Mouse (Mus musculus): ENCODE results near the gene Ppm1l.

Gene Ppm1l

DNA sequence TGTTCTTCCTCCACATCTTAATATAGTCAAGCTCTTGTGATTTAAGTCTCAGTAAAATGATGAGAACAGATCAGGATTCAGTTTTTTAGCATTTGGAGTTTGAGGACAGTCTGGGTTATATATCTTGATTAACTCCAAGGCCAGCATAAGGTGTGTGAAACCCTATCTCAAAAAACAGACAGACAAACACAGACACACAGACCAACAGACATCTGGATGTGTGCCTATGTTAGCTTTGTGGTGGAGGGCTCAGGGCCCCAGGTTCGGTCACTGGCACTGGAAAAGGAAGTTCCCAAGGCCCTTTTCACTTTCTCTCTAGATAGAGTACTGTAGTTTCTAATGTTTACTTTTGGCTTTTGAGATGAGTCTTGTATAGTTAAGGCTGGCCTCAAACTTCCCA, 23.8 kb downstream of the Ppm1l start:
- DNase-seq (ENCODE audit: low spot score): no peak

DNA sequence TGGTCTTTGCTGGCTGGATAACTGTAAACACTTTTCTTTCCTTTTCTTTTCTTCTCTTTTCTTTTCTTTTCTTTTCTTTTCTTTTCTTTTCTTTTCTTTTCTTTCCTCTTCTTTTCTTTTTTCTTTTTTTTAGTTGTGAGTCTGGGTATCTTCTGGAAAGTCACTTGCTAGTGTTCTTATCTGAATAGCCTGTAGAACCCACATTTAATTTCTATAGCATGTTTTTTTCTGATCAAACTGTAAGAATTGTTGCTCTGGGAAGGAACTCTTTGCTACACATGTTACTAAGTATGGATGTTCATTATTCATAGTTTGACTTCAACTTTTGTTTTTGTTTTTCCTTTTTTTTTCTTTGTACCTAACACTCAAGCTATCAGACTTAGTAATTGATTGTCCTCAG, 24.3 kb downstream of the Ppm1l start:
- no peak for DNase-seq (ENCODE audit: low spot score)

DNA sequence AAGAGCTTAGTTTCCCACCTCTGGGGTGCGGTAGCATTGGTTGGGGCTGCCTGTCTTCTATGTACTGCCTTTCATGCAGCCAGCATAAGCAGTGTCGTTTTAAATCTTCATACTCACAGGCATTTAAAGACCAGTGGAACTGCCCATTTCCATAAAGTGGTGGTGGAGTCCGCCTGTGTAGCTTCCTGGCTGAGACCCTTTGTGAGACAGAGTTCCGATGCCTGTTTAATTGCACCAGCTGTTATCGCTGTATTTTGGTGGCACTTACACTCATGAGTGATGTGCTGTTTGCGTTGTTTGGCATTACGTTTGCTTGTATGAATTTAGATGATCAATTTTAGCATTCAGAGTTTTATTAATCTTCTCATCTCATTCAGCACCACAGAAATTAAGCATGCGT, 24.9 kb downstream of the Ppm1l start:
- no peak for DNase-seq (ENCODE audit: low spot score)

DNA sequence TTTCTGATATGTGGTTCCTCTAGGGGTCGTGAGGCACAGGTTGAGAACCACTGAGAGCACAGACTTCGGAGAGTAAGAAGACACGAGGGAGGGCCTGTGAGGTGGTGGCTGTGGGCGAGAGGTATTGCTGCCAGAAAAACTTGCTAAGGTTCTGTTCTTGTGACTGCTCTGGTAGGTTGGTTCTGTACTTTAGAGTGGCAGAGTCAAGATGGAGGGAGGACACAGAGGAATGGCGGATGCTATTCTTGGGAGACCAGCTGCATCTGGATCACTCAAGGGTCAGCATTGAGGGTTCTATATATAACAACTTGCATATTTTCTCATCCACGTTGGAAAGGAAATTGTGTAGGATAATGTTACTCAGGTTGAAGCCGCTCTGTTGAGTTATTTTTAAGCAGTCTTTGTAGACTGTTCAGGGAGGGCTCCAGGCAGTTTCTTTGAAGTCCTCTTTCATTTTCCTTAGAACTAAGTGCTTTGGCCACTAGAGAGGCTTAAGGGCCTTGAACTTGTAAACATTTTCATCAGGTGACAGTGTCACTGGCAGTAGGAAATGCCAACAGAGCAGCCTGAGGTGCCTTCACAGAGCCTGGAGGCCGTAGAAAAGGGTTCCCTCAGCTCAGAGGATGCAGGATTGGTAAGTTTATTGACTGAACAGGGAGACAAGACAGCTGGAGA, 25.7 kb downstream of the Ppm1l start:
- no peak for DNase-seq (ENCODE audit: low spot score)

DNA sequence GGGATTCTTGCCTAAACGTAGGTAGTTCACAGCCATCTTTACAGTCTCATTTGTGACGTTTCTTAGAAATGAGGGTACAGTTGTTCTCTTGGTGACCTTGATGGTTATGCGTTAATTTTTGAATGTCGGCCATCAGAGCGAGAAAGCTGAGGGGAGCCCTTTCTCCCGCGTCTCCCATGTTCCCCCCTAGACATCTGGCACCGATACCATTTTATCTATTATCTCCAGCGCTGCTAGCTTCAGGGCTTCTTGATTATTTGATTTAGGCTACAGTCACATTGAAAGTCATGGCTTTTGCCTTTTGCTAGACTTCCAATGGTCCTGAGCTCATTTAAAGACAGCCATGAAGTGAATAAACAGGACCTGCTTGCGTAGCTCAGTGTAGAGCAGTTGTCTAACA, 26.5 kb downstream of the Ppm1l start:
- DNase-seq (ENCODE audit: low spot score): no peak

DNA sequence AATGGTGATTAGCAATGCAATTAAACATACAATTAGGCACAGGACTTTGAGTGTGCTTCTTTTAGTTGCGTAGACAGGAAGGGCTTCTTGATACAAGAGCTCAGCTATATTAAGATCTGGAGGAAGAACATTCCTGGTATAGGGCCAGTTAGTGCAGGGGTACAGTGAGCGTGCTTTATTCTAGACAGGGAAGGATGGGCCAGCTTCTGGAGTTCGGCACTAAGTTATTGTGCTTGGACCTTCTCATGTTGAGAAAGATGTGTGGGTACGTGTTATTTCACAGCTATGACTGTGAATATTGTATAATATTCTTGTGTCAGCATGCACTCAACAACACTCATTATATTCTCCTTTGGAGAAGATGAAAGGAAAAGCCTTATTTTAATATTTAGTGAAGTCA, 29.9 kb downstream of the Ppm1l start:
- DNase-seq (ENCODE audit: low spot score): no peak

DNA sequence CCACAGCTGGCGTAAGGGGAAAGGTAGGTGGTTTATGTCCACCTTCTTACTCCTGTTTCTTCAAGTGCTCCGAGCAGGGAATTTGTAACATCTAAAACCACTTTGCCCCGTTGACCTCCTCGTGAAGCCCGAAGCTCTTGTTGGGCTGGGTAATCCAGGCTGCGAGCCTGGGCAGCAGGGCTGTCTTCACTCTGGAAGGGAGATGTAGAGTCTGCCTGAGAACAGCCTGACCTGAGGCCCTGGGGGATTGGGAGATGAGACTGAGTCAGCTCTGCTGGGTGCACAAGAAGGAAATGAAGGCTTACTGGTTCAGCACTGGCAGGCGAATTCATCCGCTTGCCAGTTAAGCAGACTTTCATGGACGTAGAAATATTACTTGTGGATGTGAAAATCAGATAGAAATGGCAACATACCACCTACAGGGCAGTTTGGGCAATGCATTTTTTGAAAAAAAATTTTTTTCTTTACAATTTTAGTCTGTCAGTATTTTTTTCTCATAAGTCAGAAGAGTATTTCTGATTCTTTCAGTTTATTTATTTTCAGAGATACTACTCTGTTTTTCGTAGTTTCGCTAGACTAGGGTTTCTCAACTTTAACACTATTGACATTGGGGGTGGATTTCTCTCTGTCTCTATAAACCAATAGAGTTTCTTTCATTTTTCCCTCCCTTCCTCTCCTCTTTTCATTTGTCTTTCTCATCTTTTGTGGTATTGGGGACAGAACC, 31.7 kb downstream of the Ppm1l start:
- no peak for DNase-seq (ENCODE audit: low spot score)

DNA sequence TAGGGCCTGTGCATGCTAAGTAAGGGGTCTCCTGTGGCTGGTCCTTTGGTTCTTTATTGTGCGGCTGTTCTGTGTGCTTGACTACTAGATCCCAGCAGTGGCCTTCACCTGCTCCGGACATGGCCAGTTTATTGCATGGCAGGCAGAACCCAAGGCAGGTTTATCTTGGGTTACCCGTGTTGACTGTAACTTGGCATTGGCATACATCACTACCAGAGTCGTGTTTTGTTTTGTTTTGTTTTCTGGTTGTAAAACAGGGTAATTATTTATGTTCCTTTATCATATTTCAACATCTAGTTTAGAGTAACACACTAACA, 32.2 kb downstream of the Ppm1l start:
- no peak for DNase-seq (ENCODE audit: low spot score)

DNA sequence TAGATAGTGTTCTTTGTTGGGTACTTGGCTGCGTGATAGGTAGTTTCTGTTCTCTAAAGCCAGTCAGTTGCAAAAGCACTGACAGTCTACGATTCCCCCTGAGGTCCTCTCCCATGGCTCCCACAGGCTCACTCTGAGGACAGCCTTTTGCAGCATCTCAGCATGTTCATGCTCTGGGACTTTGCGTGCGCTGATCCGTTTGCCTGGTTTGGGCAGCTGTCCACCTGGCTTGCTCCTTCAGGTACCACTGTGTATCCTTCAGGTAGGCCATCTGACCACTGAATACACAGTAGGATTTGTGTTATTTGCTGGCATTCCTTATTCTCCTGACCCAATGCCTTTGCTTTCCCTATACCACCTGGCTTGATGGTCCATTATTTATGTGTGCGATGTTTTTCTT, 33.3 kb downstream of the Ppm1l start:
- no peak for DNase-seq (ENCODE audit: low spot score)

DNA sequence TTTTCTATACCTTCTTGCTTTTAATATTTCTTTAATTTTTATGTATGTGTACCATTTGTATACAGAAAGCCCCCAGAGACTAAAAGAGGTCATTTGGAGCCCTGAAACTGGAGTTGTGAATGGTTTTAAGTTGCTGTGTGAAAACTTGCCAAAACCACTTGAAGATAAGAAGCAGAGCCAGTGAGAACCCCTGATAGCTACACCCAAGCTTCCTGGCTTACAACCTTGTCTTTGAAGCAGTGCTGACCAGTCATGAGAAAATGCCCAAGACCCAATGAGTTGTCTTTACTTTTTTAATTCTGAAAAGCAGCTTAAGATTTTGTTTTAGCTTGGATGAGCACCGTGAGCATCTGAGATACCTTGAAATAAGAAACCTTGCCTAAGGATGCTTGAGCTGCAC, 35.5 kb downstream of the Ppm1l start:
- no peak for DNase-seq (ENCODE audit: low spot score)

DNA sequence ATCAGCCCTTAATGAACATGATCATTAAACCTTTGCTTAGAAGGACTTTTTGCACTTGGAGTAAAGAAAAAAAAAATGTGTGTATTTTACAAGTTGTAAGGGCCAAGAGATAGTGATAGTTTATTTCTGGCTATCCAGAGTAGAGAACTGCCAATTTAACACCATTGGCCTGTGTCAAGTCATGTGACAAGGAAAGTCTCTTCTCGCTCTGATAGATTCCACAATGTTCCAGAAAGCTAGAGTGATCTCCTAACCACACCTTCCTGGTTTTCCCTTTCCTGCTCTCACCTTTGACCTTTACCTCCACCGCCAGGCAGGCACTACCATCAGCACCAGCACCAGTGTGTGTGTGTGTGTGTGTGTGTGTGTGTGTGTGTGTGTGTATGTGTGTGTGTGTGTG, 38.0 kb downstream of the Ppm1l start:
- no peak for DNase-seq (ENCODE audit: low spot score)

DNA sequence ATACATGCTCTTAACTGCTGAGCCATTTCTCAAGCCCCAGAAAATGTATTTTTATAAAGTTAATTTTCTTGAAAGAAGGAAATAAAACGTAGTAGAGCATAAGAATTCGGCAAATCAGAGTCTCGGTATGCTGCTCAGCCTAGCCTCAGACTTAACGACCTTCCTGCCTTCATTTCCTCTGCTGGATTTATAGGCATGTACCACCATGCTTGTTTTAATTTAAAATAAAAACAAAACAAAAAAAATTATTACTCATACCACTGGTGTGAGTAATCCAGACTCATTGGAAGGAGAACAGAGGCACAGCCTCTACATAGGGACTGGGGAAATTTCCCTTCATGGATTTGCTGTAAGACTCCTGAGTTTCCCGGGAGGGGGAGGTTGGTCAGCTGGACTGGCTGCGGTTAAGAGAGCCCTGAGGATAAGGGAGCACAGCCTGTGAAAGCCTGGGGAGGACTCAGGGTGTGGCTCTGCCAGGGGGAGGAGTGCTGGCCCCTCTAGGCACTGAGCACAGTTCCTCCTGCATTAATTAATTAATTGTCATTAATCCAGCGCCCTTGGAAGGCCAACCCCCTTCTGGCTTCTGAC, 39.5 kb downstream of the Ppm1l start:
- no peak for DNase-seq (ENCODE audit: low spot score)

DNA sequence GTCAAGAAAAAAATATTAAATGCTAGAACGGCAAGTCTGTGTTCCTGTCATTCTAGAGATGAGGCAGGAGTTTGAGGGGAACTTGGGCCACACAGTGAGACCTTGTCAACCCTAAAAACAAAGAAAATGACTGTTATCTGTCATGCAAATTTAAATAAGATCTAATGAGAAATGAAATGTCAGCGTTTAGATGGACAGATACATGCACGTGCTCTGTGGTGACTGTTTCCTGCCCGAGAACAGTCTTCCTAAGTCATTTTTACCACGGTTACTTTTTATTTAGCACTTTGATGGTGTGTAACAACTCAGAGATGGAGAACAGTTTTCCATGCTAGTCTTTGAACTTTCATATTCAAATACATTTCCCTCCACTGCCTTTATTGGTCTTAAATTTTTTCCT, 40.1 kb downstream of the Ppm1l start:
- DNase-seq (ENCODE audit: low spot score): no peak

DNA sequence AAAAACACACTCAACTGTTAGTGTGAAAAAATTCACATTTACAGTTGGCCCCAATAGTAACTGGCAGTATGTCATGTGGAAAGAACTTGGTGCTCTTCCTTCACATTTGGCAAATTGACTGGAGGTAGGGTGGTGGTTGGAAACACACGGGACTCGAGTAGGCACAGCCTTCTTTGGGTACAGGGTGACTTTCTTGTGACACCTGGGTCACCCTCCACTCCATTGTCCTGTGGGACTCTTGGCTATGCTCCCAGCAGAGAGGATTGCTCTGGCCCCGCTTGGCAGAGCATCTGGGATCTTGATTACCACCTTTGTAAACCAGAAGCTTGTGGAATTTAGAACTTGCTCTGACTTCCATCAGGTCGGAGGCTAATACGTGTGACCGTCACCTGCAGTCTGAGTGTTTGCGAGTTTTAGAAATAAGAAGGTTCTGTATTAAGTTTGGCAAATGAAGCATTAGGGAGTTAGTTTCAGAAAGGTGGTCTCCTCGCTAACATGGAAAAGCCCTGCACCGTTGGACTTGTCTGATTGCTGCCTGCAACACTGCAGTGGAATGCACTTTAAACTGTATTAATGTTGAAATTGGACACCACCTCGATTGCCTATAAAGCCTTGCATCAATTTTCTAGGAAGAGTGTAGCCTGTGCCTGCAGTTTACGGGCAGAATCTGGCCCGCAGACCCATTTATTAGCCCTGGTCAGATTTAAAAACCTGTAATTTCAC, 41.4 kb downstream of the Ppm1l start:
- no peak for DNase-seq (ENCODE audit: low spot score)

DNA sequence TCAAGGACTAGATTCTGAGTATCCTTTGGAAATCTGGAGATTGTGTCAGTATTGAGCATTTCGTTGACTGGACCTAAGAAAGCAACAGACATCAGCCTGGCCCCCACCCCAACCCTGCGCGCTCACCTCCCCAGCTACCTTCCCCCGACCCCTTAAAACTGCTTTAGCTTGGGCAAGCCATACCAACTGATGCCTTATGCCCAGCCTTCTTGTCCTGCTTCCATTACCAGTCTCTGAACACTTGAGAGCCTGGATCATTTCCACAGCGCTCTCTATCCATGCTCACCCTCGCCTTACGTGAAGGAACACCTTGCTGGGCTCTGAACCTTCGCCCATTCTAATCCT, 41.9 kb downstream of the Ppm1l start:
- no peak for DNase-seq (ENCODE audit: low spot score)

DNA sequence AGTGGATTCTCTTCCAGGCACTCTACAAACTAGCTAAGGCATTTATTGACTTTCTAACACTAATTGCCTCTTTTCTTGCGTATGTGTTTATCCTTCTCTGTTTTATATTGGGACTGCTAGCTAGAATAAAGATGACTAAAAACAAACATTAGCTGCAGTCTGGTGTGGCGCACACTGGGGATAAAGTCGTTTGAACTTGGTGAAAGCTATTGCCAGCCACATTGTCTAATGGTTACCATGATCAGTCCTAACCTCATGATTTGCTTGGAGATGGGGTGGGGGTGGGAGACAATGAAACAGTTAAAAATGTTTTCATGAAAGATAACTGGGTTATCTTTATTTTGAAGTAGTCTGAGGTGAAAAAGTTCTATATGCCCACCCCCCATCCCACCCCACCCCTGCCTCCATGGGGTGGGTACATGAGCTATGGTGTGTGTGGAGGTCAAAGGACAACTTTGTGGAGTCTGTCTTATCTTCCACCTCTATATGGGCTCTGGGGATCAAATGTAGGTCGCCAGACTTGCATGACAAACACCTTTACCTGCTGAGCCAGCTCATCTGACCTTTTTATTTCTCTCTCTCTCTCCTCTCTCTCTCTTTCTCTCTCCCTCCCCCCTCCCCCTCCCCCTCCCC, 43.7 kb downstream of the Ppm1l start:
- no peak for DNase-seq (ENCODE audit: low spot score)

DNA sequence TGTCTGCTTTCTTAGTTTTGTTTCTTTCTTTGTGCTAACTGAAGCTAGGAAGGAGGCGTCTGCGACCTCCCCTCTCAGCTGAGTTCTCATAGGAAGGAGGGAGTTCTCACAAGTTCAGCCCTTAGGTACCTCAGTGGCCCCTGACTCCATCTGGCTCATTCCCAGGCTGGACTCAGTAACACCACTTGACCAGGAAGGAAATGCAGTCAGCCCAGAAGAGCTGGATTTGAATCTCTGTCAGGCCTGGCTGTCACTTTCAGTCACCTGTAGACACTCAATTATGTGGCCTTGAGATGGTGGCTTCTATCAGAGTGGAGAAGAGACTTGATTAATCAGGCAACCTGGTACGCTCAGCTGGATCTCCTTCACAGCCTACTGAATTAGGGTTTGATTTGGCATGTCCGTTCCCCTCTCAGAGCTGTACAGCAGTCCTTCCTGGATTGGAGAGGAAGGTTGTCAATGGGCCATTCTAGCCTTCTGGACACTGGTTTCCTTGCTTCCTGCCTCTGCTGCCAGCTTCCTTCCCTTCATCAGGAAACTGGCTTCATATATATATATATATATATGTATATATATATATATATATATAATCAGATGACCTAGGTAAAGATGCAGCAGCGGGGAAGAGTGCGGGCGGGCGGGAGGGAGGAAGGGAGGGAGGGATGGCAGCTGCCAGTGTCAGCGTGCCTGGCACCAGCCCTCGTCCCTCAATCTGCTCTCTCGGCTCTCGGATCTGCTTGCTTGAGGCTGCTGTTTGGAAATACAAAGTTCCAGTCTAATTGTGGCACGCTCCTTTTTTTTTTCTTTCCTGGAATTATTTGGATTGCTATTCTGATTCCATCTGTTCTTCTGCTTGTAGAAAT, 45.1 kb downstream of the Ppm1l start:
- DNase-seq (ENCODE audit: low spot score): no peak

DNA sequence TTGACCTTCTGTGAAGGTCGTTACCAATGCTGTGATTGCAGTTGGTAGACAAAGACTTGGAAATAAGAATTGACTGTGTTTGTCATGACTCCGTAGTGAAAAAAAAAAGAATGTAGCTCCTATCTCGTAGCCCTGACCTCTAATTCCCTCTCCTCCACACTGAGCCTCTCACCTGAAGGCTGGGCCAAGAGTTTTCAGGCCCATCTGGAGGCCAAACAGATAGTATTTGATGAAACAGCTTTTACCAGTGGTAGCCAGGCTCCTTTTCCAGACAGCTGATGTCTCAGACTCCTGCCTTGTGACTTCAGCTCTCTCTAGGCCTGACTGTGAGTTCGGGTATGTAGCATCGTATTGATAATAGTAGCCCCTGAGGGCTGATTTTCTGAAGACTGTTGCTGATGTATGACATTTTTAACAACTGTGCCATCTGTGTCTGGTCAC, 45.7 kb downstream of the Ppm1l start:
- DNase-seq (ENCODE audit: low spot score): no peak

DNA sequence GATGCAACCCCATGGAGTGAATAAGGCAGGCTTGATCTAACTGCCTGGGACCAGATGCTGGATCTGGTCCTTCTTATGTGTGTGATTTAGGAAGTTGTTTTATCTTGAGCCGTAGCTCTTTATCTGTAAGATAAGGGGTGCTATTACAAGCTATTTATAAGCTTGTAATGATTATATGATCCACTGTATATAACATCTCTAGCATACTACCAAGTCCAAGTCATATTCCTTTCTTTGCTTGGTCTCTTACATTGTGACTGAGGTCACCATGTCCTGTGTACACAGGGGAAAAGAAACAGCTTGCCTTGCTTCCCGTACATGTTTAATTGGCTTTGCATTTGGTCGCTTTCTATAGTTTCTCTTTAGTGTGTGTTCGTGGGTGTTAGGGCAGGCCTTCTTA, 46.2 kb downstream of the Ppm1l start:
- no peak for DNase-seq (ENCODE audit: low spot score)

DNA sequence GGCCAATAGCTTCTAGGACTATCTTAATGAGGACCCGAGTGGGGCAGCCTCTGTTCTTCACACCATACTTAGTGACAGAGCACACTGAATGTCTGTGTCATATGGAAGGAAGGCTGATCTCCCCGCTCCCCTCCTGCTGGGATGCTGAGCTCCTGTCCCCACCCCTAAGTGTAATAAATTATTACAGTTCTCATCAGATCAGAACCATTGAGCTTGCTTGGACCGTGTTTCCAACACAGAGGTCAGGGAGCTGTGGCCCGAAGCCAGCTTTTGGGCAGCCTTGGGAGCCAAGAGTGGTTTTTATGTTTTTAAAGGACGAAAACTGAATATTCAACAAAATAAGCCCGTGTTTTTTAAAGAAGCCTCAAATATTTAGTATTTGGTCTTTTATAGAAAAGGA, 47.5 kb downstream of the Ppm1l start:
- no peak for DNase-seq (ENCODE audit: low spot score)

DNA sequence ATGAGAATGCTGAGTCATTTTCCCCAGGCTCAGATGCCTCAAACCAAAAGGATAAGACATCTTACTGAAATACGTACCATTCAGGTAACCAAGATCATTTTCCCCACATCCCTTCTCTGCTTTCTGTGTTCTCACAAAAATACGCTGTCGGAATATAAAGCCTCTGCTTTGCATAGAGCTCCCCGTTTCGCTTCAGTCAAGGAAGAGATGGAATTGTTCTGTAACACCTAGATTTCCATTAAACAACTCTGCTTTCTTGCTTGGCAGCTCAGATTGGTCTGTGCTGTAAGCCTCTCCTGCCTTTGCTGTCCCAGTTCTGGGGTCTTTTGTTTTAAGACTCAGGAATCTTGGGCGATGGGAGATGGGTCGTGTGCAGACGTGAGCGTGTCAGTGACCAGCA, 51.3 kb downstream of the Ppm1l start:
- no peak for DNase-seq (ENCODE audit: low spot score)

DNA sequence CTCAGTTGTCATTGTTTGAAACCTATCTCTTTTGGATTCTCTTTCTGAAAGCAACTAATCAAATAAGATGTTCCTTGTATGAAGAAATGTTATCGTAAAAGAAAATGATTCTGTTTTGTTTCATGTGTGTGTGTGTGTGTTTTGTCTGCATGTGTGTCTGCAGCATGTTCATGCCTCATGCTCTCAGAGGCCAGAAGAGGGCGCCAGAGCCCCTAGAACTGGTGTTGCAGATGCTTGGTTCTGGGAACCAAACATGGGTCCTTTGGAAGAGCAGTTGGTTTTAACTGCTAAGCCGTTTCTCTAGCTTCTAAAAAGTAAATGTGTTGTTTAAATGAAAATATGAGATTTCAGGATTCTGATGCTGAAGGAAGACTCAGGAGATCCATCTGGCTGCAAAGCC, 56.1 kb downstream of the Ppm1l start:
- DNase-seq (ENCODE audit: low spot score): no peak
